Mouse (Mus musculus) brain, embryonic 14.5 days (tissue): ENCODE measurements around the gene Gcnt7. TPM values are rescaled to one million over a fixed set of nuclear protein-coding genes. Genes with fewer than 3 reads are reported as not detected.

Experiments
- DNase-seq: peaks from one replicate; pipeline ENCODE4 v3.0.0-alpha.2; 2011; ENCODE audit warnings: low read depth
- CTCF ChIP-seq: fragments of 200-500 bp; IDR thresholded peaks from 2 replicates; pipeline ENCODE4 v1.5.1; 2012; ENCODE audit warnings: inconsistent platforms, mild to moderate bottlenecking, moderate library complexity, borderline replicate concordance; ENCODE audit not compliant: insufficient read depth, insufficient read length; ENCODE audit errors: extremely low read depth
- POLR2A ChIP-seq: fragments of 200-500 bp; IDR thresholded peaks from 2 replicates; pipeline ENCODE4 v1.6.1; 2012; ENCODE audit warnings: mild to moderate bottlenecking, inconsistent platforms, borderline replicate concordance; ENCODE audit not compliant: poor library complexity, insufficient read depth, insufficient read length, severe bottlenecking; ENCODE audit errors: extremely low read depth
- polyA plus RNA-seq: library from polyadenylated mRNA; depleted of rRNA; stranded (reverse); fragments of >200 nt; gene quantifications from 2 replicates; pipeline ENCODE4 v1.2.3, GENCODE M21; 2012

The Gcnt7 gene
- polyA plus RNA-seq, 1 experiment, result not detected

DNA sequence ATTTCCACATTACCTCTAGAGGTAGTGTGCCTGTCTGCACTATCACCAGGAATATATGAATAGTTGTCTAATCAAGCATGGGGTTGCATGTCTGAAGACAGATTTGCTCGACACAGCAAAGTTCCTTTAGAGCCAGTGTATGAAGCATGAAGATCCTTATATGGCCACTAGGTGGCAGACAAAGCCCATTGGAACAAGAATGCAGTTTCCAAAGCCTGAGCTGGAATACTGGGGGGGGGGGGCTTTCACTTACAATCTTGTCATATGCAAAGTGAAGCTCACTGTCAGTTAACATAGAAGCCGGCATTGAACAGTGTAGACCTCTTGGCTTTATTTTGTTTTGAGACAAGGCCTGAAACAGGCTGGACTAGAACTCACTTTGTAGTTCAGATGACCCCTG is 19.5 kb upstream of the Gcnt7 start:
- peak; percentile 76; the same call in 1 of the 2 replicates for TF ChIP-seq CTCF
- TF ChIP-seq POLR2A, result no peak
- DNase-seq, result peak; percentile 87

GRCm38 (mm10) chr2:172477350-172477749 is 19.0 kb upstream of the Gcnt7 start:
- TF ChIP-seq CTCF, result no peak
- no peak for TF ChIP-seq POLR2A
- DNase-seq, result no peak

GRCm38 (mm10) chr2:172476707-172477260 is 18.4 kb upstream of the Gcnt7 start:
- no peak for DNase-seq
- TF ChIP-seq POLR2A (no peak), CTCF (no peak)

- peak; percentile 23 for DNase-seq
Observed at GRCm38 (mm10) chr2:172474970-172475369, 16.6 kb upstream of the Gcnt7 start.

GRCm38 (mm10) chr2:172473591-172473990 is 15.2 kb upstream of the Gcnt7 start:
- no peak for TF ChIP-seq CTCF
- no peak for TF ChIP-seq POLR2A
- DNase-seq, result peak; percentile 69

More at GRCm38 (mm10) chr2:172474970-172475369, 16.6 kb upstream of the Gcnt7 start:
- TF ChIP-seq POLR2A, result no peak
- TF ChIP-seq CTCF, result peak; percentile 28; the same call in 1 of the 2 replicates

DNA sequence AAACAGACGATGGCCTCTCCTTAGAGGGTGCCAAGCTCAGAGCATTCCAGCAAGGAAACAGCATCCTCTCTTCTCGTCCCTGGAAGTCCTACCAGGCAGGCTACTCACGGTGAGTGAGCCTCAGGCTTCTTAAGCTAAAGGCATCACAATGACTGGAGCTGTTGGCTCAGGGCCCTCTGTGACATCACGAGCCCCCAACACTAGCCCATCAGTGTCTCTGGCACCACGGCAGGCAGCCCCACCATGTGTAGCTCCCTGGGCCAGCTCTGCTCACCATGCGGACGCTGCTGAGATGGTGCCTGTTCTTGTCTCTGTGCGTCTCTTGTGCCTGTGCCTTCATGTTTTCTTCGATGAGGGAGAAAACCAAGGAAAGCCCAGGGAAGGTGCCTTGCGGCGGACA is 13.9 kb upstream of the Gcnt7 start, which contains the start of gene Fam209:
TSS of gene Fam209 (plus strand) at position 203 of the 400 bp plus-strand sequence.
- no peak for TF ChIP-seq CTCF
- no peak for TF ChIP-seq POLR2A

GRCm38 (mm10) chr2:172468346-172468819 is 10.0 kb upstream of the Gcnt7 start:
- peak; percentile 96 for DNase-seq
- no peak for TF ChIP-seq POLR2A
- TF ChIP-seq CTCF, result no peak

More for the DNA sequence above, 13.9 kb upstream of the Gcnt7 start, which contains the start of gene Fam209:
- peak; percentile 55 for DNase-seq

DNA sequence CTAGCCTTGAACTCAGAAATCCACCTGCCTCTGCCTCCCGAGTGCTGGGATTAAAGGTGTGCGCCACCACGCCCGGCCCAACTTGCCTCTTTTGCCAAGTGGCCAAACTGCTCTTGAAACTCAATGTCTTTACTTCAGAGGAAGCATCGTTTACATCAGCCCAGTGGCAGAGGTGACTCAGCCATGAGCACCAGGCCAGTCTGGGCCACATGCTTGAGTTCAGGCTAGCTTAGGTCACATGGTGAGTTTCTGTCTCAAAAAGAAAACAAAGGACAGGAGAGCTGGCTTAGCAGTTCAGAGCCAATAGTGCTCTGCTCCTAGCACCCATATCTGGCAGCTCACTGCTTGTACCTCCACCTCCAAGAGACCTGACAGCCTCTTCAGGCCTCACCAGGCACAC is 8.8 kb upstream of the Gcnt7 start:
- TF ChIP-seq POLR2A (no peak), CTCF (no peak)
- no peak for DNase-seq

DNA sequence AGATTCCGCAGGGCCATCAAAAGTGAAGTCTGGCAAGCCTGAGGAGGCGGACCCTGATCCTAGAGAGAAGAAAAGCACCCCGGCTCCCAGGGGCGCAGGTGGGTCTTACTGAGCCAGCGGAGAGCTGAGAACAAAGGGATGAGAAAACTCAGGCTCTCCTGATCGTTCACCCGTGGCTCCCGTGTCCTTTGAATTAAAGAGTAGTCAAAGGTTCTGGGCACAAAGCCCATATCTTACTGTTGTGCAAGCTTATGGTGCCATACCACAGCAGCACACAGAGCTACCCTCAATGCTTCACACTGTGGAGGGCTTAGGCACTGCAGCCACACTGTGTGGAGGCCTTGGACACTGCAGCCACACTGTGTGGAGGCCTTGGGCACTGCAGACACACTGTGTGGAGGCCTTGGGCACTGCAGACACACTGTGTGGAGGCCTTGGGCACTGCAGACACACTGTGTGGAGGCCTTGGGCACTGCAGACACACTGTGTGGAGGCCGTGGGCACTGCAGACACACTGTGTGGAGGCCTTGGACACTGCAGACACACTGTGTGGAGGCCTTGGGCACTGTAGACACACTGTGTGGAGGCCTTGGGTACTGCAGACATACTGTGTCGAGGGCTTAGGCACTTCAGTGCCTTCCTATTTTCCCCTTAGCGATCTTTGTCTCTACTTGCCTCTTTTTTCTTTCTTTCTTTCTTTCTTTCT is 8.2 kb upstream of the Gcnt7 start:
- TF ChIP-seq CTCF (no peak), POLR2A (no peak)
- DNase-seq, result peak; percentile 44

- TF ChIP-seq CTCF, result no peak
- no peak for TF ChIP-seq POLR2A
Observed at GRCm38 (mm10) chr2:172462813-172463212, 4.4 kb upstream of the Gcnt7 start.

DNA sequence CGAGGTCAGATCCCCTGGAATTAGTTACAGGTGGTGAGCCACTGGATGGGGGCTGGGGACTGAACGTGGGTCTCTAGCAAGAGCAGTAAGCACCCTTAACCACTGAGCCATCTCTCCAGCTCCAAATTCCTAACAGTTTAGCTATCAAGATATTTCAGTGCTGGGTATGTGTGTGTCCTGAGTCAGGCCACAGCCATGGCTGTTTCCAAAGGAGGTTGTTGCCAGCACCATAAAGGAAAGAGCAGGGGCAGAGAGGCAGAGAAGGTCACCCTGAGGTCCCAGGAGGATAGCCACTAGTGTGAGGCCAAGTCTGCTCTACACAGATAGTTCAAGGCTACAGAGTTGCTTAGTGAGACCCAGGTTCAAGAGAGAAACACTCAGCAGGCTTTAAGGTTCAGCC is 2.3 kb upstream of the Gcnt7 start:
- TF ChIP-seq CTCF (no peak), POLR2A (no peak)

More at GRCm38 (mm10) chr2:172462813-172463212, 4.4 kb upstream of the Gcnt7 start:
- no peak for DNase-seq

More for the DNA sequence above, 2.3 kb upstream of the Gcnt7 start:
- DNase-seq, result no peak
